Mouse (Mus musculus) lung, postnatal 0 days (tissue): ENCODE results near the gene Prss30. TPM values are rescaled to one million over a fixed set of nuclear protein-coding genes. Genes with fewer than 3 reads are reported as not detected.

Experiments used
- ATAC-seq: fragments of 200-750 bp; cut with Nextera tagmentation; 2 replicates; pipeline ENCODE4 v1.8.0; 2017; ENCODE audit warnings: moderate library complexity
- DNase-seq: peaks from one replicate; pipeline ENCODE4 v3.0.0-alpha.2; 2016; ENCODE audit warnings: low spot score
- H3K27ac ChIP-seq: fragments of 300-500 bp; sonication (generic); 2 replicates; pipeline ENCODE4 v1.5.1; 2014; ENCODE audit warnings: antibody characterized with exemption, mild to moderate bottlenecking, low read length, mixed read lengths
- H3K27me3 ChIP-seq: fragments of 300-500 bp; sonication (generic); replicated peaks from 2 replicates; pipeline ENCODE4 v1.6.1; 2014; ENCODE audit warnings: low read length, mixed read lengths; ENCODE audit not compliant: insufficient read depth
- H3K36me3 ChIP-seq: fragments of 300-500 bp; sonication (generic); 2 replicates; pipeline ENCODE4 v1.6.1; 2014; ENCODE audit warnings: low read length, mixed read lengths; ENCODE audit not compliant: insufficient read depth
- H3K4me1 ChIP-seq: fragments of 300-500 bp; sonication (generic); 2 replicates; pipeline ENCODE4 v1.6.1; 2014; ENCODE audit warnings: antibody characterized with exemption, low read depth, low read length, mixed read lengths; ENCODE audit not compliant: insufficient read depth
- H3K4me2 ChIP-seq: fragments of 300-500 bp; sonication (generic); replicated peaks from 2 replicates; pipeline ENCODE4 v1.6.1; 2014; ENCODE audit warnings: low read depth, mild to moderate bottlenecking, low read length, moderate library complexity, mixed read lengths
- H3K4me3 ChIP-seq: fragments of 300-500 bp; sonication (generic); 2 replicates; pipeline ENCODE4 v1.5.1; 2014; ENCODE audit warnings: low read depth, low read length
- H3K9ac ChIP-seq: fragments of 300-500 bp; sonication (generic); replicated peaks from 2 replicates; pipeline ENCODE4 v1.6.1; 2014; ENCODE audit warnings: low read depth, mild to moderate bottlenecking
- H3K9me3 ChIP-seq: fragments of 300-500 bp; sonication (generic); 2 replicates; pipeline ENCODE4 v1.6.1; 2016; ENCODE audit warnings: low read length, mixed read lengths
- CTCF ChIP-seq: IDR thresholded peaks from 2 replicates; pipeline ENCODE4 v1.5.1; 2016; ENCODE audit warnings: antibody characterized with exemption, mild to moderate bottlenecking
- EP300 ChIP-seq: IDR thresholded peaks from 2 replicates; pipeline ENCODE4 v1.6.1; 2016; ENCODE audit warnings: antibody characterized with exemption, mild to moderate bottlenecking, control low read depth
- WGBS: fragments of 180-500 bp; shearing (Covaris S2); extraction: QIAGEN DNeasy Blood & Tissue Kit; methylation state at CpG from one replicate; pipeline ENCODE4 v1.1.7; 2014; 5-methylcytosine and 5-hydroxymethylcytosine counted together
- polyA plus RNA-seq: library from polyadenylated mRNA; unstranded; fragments of >200 nt; fragmentation: Nextera tagmentation; extraction: Ambion mirVana; gene quantifications from 2 replicates; pipeline ENCODE4 v1.2.1, GENCODE M21; 2015

Prss30 gene
- polyA plus RNA-seq, 1 experiment from 2014 or later, result 0.47 TPM

DNA sequence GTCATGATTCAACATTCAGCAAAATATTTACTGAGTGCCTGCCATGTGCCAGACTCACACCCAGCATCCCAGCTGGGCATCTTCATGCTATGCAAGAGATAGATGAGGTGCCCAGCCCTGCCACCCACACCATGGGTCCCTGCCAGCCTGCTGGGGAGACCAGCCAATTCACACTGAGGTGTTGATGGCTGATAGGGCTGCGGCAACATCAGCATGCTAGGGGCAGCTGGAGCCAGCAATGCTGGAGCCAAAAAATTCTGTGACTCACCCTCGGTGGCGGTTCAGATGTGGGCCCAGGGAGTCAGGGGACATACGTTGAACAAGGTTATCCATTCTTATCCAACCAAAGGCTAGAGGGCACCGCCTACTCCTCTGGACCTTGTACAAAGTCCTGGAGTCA, 20.0 kb upstream of the Prss30 start:
- no peak overlapping the region for H3K4me3 ChIP-seq

DNA sequence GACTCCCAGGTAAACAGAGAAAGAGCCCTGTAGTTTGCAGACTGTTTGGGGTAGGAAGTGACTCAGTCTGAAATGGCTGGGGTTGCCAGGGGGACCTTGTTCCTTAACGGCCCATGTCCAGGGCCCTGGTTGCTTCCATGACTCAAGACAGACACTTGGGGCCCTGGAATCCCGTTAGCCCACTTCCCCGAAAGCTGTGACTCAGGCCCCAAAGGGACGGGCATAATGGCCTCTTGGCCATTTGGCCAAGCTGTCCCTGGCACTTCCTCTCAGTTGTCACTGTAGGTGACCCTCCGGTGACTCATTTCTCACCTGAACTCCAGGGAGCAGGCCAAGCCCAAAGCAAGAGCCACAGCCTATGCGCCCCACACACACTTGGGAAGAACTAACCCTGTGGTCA, 18.0 kb upstream of the Prss30 start:
- H3K27ac ChIP-seq, result no peak overlapping the region

More for the DNA sequence above, 20.0 kb upstream of the Prss30 start:
- peak; percentile 54 for ATAC-seq
- H3K9me3 ChIP-seq, result no peaks in the 10 kb centered on the region
- H3K27me3 ChIP-seq, result 0 out of 2 replicates have a peak, but pooled peaks cover 1% of the 10 kb centered on the region
- no peak overlapping the region for H3K9ac ChIP-seq
- peak; percentile 35 for DNase-seq
- 33% methylated on average over 5 of the region's 5 CpGs for WGBS
- no peak overlapping the region for H3K27ac ChIP-seq
- TF ChIP-seq CTCF (no peak), EP300 (no peak)
- no peaks in the 10 kb centered on the region for H3K36me3 ChIP-seq
- no peak overlapping the region for H3K4me2 ChIP-seq
- no peaks in the 10 kb centered on the region for H3K4me1 ChIP-seq

DNA sequence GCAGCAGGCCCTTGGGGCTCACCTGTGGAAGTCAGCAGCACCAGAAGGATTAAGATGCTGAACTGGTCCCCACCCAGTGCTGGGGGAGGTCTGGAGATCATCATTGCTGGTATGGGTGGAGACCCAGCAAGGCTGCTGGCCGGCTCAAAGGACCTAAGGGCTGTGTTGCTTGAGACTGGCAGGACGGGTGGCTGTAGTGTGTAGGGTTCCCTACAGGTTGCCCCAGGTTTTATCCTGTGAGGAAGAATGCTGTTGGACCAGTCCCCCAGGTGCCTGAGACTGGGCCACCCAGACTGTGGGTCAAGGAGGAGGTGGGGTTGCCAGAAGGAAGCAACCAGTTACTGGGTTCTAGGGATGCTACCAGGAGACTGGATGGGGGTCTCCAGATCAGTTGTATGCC, 17.5 kb upstream of the Prss30 start, which contains the start of gene Prss22:
Prss22 (minus strand) TSS at position 200 of the 400 bp plus-strand sequence.
- Histone ChIP-seq H3K9me3 (no peaks in the 10 kb centered on the region), H3K4me3 (no peak within 1 kb of the TSS), H3K36me3 (no peaks in the 10 kb centered on the region), H3K4me1 (no peaks in the 10 kb centered on the region; the same call in 1 of the 2 replicates), H3K27me3 (0 out of 2 replicates have a peak, but pooled peaks cover 5% of the 10 kb centered on the region), H3K4me2 (no peak within 1 kb of the TSS), H3K27ac (no peak within 1 kb of the TSS), H3K9ac (no peak within 1 kb of the TSS)
- ATAC-seq (peak; percentile 35), DNase-seq (peak; percentile 28)
- TF ChIP-seq CTCF (no peak), EP300 (no peak)
- WGBS, result 46% methylated on average over 2 of the region's 2 CpGs

More for the DNA sequence above, 18.0 kb upstream of the Prss30 start:
- TF ChIP-seq EP300, result no peak
- TF ChIP-seq CTCF, result no peak
- Histone ChIP-seq H3K9ac (no peak overlapping the region), H3K9me3 (no peaks in the 10 kb centered on the region), H3K27me3 (0 out of 2 replicates have a peak, but pooled peaks cover 5% of the 10 kb centered on the region), H3K4me1 (no peaks in the 10 kb centered on the region), H3K4me3 (no peak overlapping the region), H3K36me3 (no peaks in the 10 kb centered on the region), H3K4me2 (no peak overlapping the region)
- peak; percentile 23; the same call in 1 of the 2 replicates for ATAC-seq
- WGBS, result 38% methylated on average over 6 of the region's 6 CpGs
- DNase-seq, result peak; percentile 48

- H3K4me1 ChIP-seq, result no peaks in the 10 kb centered on the region; the same call in 1 of the 2 replicates
- ATAC-seq, result no peak
- DNase-seq, result no peak
- WGBS, result 28% methylated on average over 1 of the region's 1 CpGs
- no peaks in the 10 kb centered on the region for H3K36me3 ChIP-seq
- no peak overlapping the region for H3K4me2 ChIP-seq
- no peak for TF ChIP-seq CTCF
- TF ChIP-seq EP300, result no peak
- no peaks in the 10 kb centered on the region for H3K9me3 ChIP-seq
- 0 out of 2 replicates have a peak, but pooled peaks cover 5% of the 10 kb centered on the region for H3K27me3 ChIP-seq
- no peak overlapping the region for H3K27ac ChIP-seq
- H3K4me3 ChIP-seq, result no peak overlapping the region
- no peak overlapping the region for H3K9ac ChIP-seq
These were observed 15.1 kb upstream of the Prss30 start for GRCm38 (mm10) chr17:23995421-23995820.

- Histone ChIP-seq H3K4me3 (no peak overlapping the region), H3K4me2 (no peak overlapping the region), H3K9me3 (no peaks in the 10 kb centered on the region), H3K27me3 (0 out of 2 replicates have a peak, but pooled peaks cover 5% of the 10 kb centered on the region), H3K27ac (no peak overlapping the region), H3K4me1 (no peaks in the 10 kb centered on the region; the same call in 1 of the 2 replicates), H3K9ac (no peak overlapping the region), H3K36me3 (no peaks in the 10 kb centered on the region)
- TF ChIP-seq CTCF, result no peak
- no peak for TF ChIP-seq EP300
- 65% methylated on average over 7 of the region's 7 CpGs for WGBS
- DNase-seq (no peak), ATAC-seq (no peak)
These were observed 14.3 kb upstream of the Prss30 start for GRCm38 (mm10) chr17:23994667-23995066.

- DNase-seq, result peak; percentile 93
- Histone ChIP-seq H3K4me1 (no peaks in the 10 kb centered on the region; the same call in 1 of the 2 replicates), H3K27ac (no peak overlapping the region), H3K9me3 (no peaks in the 10 kb centered on the region), H3K9ac (no peak overlapping the region), H3K4me3 (no peak overlapping the region), H3K4me2 (peak overlapping the region; percentile 25), H3K27me3 (0 out of 2 replicates have a peak, but pooled peaks cover 5% of the 10 kb centered on the region), H3K36me3 (no peaks in the 10 kb centered on the region)
- ATAC-seq, result peak; percentile 65
- 12% methylated on average over 30 of the region's 31 CpGs for WGBS
- TF ChIP-seq EP300 (no peak; the same call in 1 of the 2 replicates), CTCF (peak; percentile 82)
These were observed 13.4 kb upstream of the Prss30 start for GRCm38 (mm10) chr17:23993559-23994428.
